Mouse (Mus musculus) CH12.LX (cell line): ENCODE measurements at regions not wholly inside any gene's neighbourhood (a gene's known extent, or its start where the extent isn't known, plus 50 kb on each side); places are given as distances from the start of the nearest gene placed in this dataset.

Experiments
- DNase-seq: peaks from one replicate; pipeline ENCODE4 v3.0.0-alpha.2; 2013; ENCODE audit errors: extremely low read depth
- H3K27ac ChIP-seq: 2 replicates; pipeline ENCODE4 v1.5.1; 2012; ENCODE audit warnings: low read depth, mild to moderate bottlenecking, control low read depth, moderate library complexity; ENCODE audit not compliant: insufficient read depth
- H3K27me3 ChIP-seq: replicated peaks from 2 replicates; pipeline ENCODE3; 2012; ENCODE audit warnings: inconsistent platforms
- H3K36me3 ChIP-seq, 2 experiments: replicated peaks in 1 of 2; 2 replicates each; pipeline versions ENCODE3 to v1.6.1; 2012; ENCODE audit warnings: inconsistent platforms in 1 of 2, low read length in 1 of 2, mild to moderate bottlenecking in 1 of 2, mixed read lengths in 1 of 2, moderate library complexity in 1 of 2; ENCODE audit not compliant: control insufficient read depth in 1 of 2, insufficient read depth in 1 of 2
- H3K4me1 ChIP-seq, 2 experiments: 2 replicates each; pipeline ENCODE4 v1.6.1; 2012; ENCODE audit warnings: inconsistent platforms in 1 of 2, moderate library complexity in 1 of 2; ENCODE audit not compliant: insufficient read depth in 2 of 2, control insufficient read depth in 1 of 2
- H3K4me2 ChIP-seq: 2 replicates; pipeline ENCODE4 v1.6.1; 2012; ENCODE audit warnings: low read depth, mild to moderate bottlenecking, control low read depth; ENCODE audit not compliant: poor library complexity, insufficient read depth, severe bottlenecking
- H3K4me3 ChIP-seq, 3 experiments: fragments of 150-350 bp in 1 of 3; sonication (generic) in 1 of 3; replicated peaks in 1 of 3; 2 replicates each; pipeline versions ENCODE3 to v1.5.1; 2011 to 2012; ENCODE audit warnings: low read depth in 2 of 3, low read length in 2 of 3, mild to moderate bottlenecking in 2 of 3, moderate library complexity in 2 of 3, control low read depth in 1 of 3, improper control_type of control experiment in 1 of 3, inconsistent platforms in 1 of 3, mixed read lengths in 1 of 3; ENCODE audit not compliant: poor library complexity in 1 of 3
- H3K79me2 ChIP-seq: replicated peaks from 2 replicates; pipeline ENCODE4 v1.6.1; 2012; ENCODE audit warnings: mild to moderate bottlenecking, moderate library complexity; ENCODE audit not compliant: control insufficient read depth, poor library complexity, insufficient read depth, severe bottlenecking; ENCODE audit errors: extremely low read depth
- H3K9ac ChIP-seq: 2 replicates; pipeline ENCODE4 v1.6.1; 2012; ENCODE audit warnings: low read depth, mild to moderate bottlenecking, control low read depth, moderate library complexity; ENCODE audit not compliant: insufficient read depth
- H3K9me3 ChIP-seq: replicated peaks from 2 replicates; pipeline ENCODE3; 2012; ENCODE audit warnings: low read length, inconsistent platforms, mixed read lengths
- BHLHE40 ChIP-seq: IDR thresholded peaks from 2 replicates; pipeline ENCODE4 v1.6.1; 2011; ENCODE audit warnings: mild to moderate bottlenecking, low read depth, low read length, improper control_type of control experiment
- CHD1 ChIP-seq: IDR thresholded peaks from 2 replicates; pipeline ENCODE4 v1.6.1; 2012; ENCODE audit warnings: low read depth, low read length, improper control_type of control experiment, inconsistent platforms
- CHD2 ChIP-seq: IDR thresholded peaks from 2 replicates; pipeline ENCODE4 v1.6.1; 2011; ENCODE audit warnings: low read length, improper control_type of control experiment
- CTCF ChIP-seq, 2 experiments: IDR thresholded peaks in 1 of 2; conservative IDR thresholded peaks in 1 of 2; 2 replicates each; pipeline ENCODE4 v1.5.1; 2011 to 2012; ENCODE audit warnings: low read depth in 2 of 2, low read length in 2 of 2, improper control_type of control experiment in 1 of 2, inconsistent platforms in 1 of 2, mild to moderate bottlenecking in 1 of 2, moderate library complexity in 1 of 2
- E2F4 ChIP-seq: IDR thresholded peaks from 2 replicates; pipeline ENCODE4 v1.6.1; 2011; ENCODE audit warnings: low read depth, low read length, improper control_type of control experiment; ENCODE audit not compliant: insufficient replicate concordance
- ELF1 ChIP-seq: IDR thresholded peaks from 2 replicates; pipeline ENCODE4 v1.6.1; 2014; ENCODE audit warnings: low read depth, mild to moderate bottlenecking, inconsistent platforms, low read length, improper control_type of control experiment
- EP300 ChIP-seq: IDR thresholded peaks from 2 replicates; pipeline ENCODE4 v1.6.1; 2011; ENCODE audit warnings: low read length, improper control_type of control experiment
- HCFC1 ChIP-seq: IDR thresholded peaks from 2 replicates; pipeline ENCODE4 v1.6.1; 2012; ENCODE audit warnings: low read depth, mild to moderate bottlenecking, inconsistent platforms, low read length, improper control_type of control experiment
- IRF4 ChIP-seq: IDR thresholded peaks from 2 replicates; pipeline ENCODE4 v1.6.1; 2014; ENCODE audit warnings: low read depth, mild to moderate bottlenecking, inconsistent platforms, low read length, improper control_type of control experiment
- JUN ChIP-seq: IDR thresholded peaks from 2 replicates; pipeline ENCODE4 v1.6.1; 2011; ENCODE audit warnings: low read depth, mild to moderate bottlenecking, low read length, improper control_type of control experiment, moderate library complexity; ENCODE audit not compliant: insufficient read depth
- KAT2A ChIP-seq: IDR thresholded peaks from 2 replicates; pipeline ENCODE4 v1.6.1; 2012; ENCODE audit warnings: low read length, improper control_type of control experiment, inconsistent platforms; ENCODE audit not compliant: insufficient replicate concordance
- MAFK ChIP-seq: IDR thresholded peaks from 2 replicates; pipeline ENCODE4 v1.6.1; 2011; ENCODE audit warnings: low read length, improper control_type of control experiment; ENCODE audit not compliant: insufficient replicate concordance
- MXI1 ChIP-seq: IDR thresholded peaks from 2 replicates; pipeline ENCODE4 v1.6.1; 2011; ENCODE audit warnings: mild to moderate bottlenecking, low read depth, low read length, improper control_type of control experiment
- NRF1 ChIP-seq: IDR thresholded peaks from 2 replicates; pipeline ENCODE4 v1.6.1; 2014; ENCODE audit warnings: low read depth, mild to moderate bottlenecking, inconsistent platforms, low read length, improper control_type of control experiment, moderate library complexity
- PAX5 ChIP-seq: IDR thresholded peaks from 2 replicates; pipeline ENCODE4 v1.6.1; 2012; ENCODE audit warnings: low read length, inconsistent platforms, mixed read lengths
- POLR2A ChIP-seq: IDR thresholded peaks from 2 replicates; pipeline ENCODE4 v1.6.1; 2011; ENCODE audit warnings: low read depth, mild to moderate bottlenecking, improper control_type of control experiment, low read length
- RAD21 ChIP-seq: IDR thresholded peaks from 2 replicates; pipeline ENCODE4 v1.6.1; 2011; ENCODE audit warnings: low read depth, mild to moderate bottlenecking, low read length, improper control_type of control experiment, moderate library complexity
- RCOR1 ChIP-seq: conservative IDR thresholded peaks from 2 replicates; pipeline ENCODE4 v1.6.1; 2012; ENCODE audit warnings: low read depth, mild to moderate bottlenecking, inconsistent platforms, low read length, improper control_type of control experiment
- SIN3A ChIP-seq: IDR thresholded peaks from 2 replicates; pipeline ENCODE4 v1.6.1; 2012; ENCODE audit warnings: low read length, improper control_type of control experiment, inconsistent platforms
- SMC3 ChIP-seq: IDR thresholded peaks from 2 replicates; pipeline ENCODE4 v1.6.1; 2011; ENCODE audit warnings: low read depth, low read length, improper control_type of control experiment
- TBP ChIP-seq: conservative IDR thresholded peaks from 2 replicates; pipeline ENCODE4 v1.6.1; 2011; ENCODE audit warnings: low read depth, low read length, improper control_type of control experiment
- USF1 ChIP-seq: IDR thresholded peaks from 2 replicates; pipeline ENCODE4 v1.6.1; 2014; ENCODE audit warnings: low read depth, mild to moderate bottlenecking, inconsistent platforms, low read length, improper control_type of control experiment
- ZNF384 ChIP-seq: IDR thresholded peaks from 2 replicates; pipeline ENCODE4 v1.6.1; 2012; ENCODE audit warnings: low read depth, low read length, improper control_type of control experiment, inconsistent platforms
- dilution Hi-C: fragments of 300-500 bp; cut with MboI; formaldehyde crosslinking; loops from 2 replicates; pipeline ENCODE4 v1.14.3; 2020; ENCODE audit warnings: low sequenced_read_pairs; ENCODE audit not compliant: extremely low pct_unique_long_range_greater_than_20kb, extremely low pct_ligation_motif_present
- in situ Hi-C: fragments of 300-500 bp; cut with MboI; formaldehyde crosslinking; loops from 3 replicates; pipeline ENCODE4 v1.14.3; 2019; ENCODE audit warnings: low sequenced_read_pairs, low pct_ligation_motif_present, low pct_unique_long_range_greater_than_20kb, mixed read lengths

DNA sequence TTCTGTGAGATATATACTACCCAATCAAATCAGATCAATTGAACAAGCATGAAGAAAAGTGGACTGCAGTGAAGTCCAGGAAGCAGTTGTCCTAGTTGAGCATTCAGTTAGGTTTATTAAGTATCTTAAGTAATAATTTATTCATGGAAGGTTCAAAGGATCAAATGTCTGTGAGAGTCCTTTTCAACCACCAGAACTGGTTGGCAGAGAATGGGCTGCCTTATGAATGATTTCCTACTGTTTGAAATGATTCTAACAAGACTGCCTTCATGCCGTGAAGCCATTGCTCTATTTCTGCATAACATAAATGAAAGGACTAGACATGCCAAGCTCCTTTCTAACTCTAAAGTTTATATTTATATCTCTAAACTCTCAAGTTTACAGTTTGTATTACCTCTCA, 410.4 kb downstream of the Adcyap1 start:
- TF ChIP-seq BHLHE40, result no peak
- TF ChIP-seq USF1, result no peak
- TF ChIP-seq CTCF (conservative IDR thresholded peaks at IDR 0.05 in 1 of 2, IDR thresholded peaks at IDR 0.05 in 1 of 2; ENCODE audit: low read depth in 2 of 2, low read length in 2 of 2), result no peak
- no peak for TF ChIP-seq PAX5
- no peak for TF ChIP-seq JUN
- no peak for TF ChIP-seq RCOR1
- TF ChIP-seq ELF1, result no peak
- no peak for TF ChIP-seq TBP
- no peak for TF ChIP-seq MAFK
- no peak for TF ChIP-seq EP300
- TF ChIP-seq HCFC1, result no peak
- no peak overlapping the region for H3K9ac ChIP-seq
- DNase-seq, result no peak
- H3K9me3 ChIP-seq, result peaks cover 20% of the 10 kb centered on the region
- H3K27me3 ChIP-seq, result no peaks in the 10 kb centered on the region
- dilution Hi-C loops (no loop called here), in situ Hi-C loops (no loop called here)
- no peak overlapping the region for H3K4me2 ChIP-seq
- no peaks in the 10 kb centered on the region for H3K4me1 ChIP-seq
- H3K36me3 ChIP-seq, result no peaks in the 10 kb centered on the region
- no peak overlapping the region for H3K4me3 ChIP-seq
- H3K27ac ChIP-seq, result no peak overlapping the region
- H3K79me2 ChIP-seq, result no peaks in the 10 kb centered on the region

DNA sequence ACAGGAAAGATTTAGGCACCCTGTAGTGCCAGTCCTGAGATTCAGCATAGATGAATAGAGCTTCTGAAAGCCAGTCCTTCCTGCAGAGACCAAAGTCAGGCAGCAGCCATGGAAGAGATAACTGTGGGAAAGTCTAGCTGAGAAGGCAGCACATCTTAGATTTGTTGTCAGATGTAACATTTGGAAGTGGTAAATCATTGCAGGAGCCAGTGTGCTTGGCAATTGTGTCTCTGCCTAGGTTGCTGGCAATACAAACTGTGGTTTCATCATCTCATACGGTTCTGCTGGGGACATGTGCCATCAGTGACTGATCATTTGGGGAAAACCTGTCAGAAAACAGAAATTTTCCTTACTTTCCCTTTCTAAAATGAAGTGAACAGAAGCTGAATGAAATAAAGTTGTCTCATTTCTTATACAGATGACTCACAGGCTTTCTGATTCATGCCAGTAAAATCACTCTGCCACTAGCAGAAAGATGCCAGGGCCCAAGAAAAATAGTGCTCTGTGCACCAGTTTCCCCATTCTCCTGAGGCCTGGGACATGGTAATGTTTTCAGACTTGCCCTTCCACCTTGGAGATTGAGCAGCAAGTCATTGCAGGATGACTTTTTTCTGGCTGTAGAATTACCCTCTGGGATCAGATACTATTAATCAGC, 411.3 kb downstream of the Adcyap1 start:
- H3K27ac ChIP-seq, result no peak overlapping the region
- no peak overlapping the region for H3K4me2 ChIP-seq
- in situ Hi-C loops (no loop called here), dilution Hi-C loops (no loop called here)
- H3K27me3 ChIP-seq, result no peaks in the 10 kb centered on the region
- no peak overlapping the region for H3K9ac ChIP-seq
- TF ChIP-seq JUN (no peak), E2F4 (no peak), SIN3A (no peak), ELF1 (no peak), CTCF (conservative IDR thresholded peaks at IDR 0.05 in 1 of 2, IDR thresholded peaks at IDR 0.05 in 1 of 2; ENCODE audit: low read depth in 2 of 2, low read length in 2 of 2) (no peak), RAD21 (no peak), KAT2A (no peak), IRF4 (no peak), CHD1 (no peak), RCOR1 (no peak), EP300 (no peak), CHD2 (no peak), USF1 (no peak), POLR2A (no peak), MXI1 (no peak), SMC3 (no peak), ZNF384 (no peak), BHLHE40 (no peak), NRF1 (no peak)
- H3K9me3 ChIP-seq, result peaks cover 18% of the 10 kb centered on the region
- no peaks in the 10 kb centered on the region for H3K79me2 ChIP-seq
- no peak overlapping the region for H3K4me3 ChIP-seq
- H3K4me1 ChIP-seq, result no peaks in the 10 kb centered on the region
- H3K36me3 ChIP-seq, result no peaks in the 10 kb centered on the region
- DNase-seq, result no peak
